Mouse (Mus musculus) midbrain, embryonic 15.5 days (tissue): ENCODE data around the gene Wdr19. TPM values are rescaled to one million over a fixed set of nuclear protein-coding genes. Genes with fewer than 3 reads are reported as not detected.

ENCODE experiments used
- ATAC-seq: fragments of 200-750 bp; cut with Nextera tagmentation; replicated peaks from 2 replicates; pipeline ENCODE4 v1.8.0; 2017; ENCODE audit warnings: moderate TSS enrichment
- H3K27ac ChIP-seq: fragments of 300-500 bp; sonication (generic); 2 replicates; pipeline ENCODE4 v1.5.1; 2015; ENCODE audit warnings: mild to moderate bottlenecking, inconsistent platforms
- H3K27me3 ChIP-seq: fragments of 300-500 bp; sonication (generic); replicated peaks from 2 replicates; pipeline ENCODE4 v1.6.1; 2015; ENCODE audit warnings: inconsistent platforms
- H3K36me3 ChIP-seq: fragments of 300-500 bp; sonication (generic); replicated peaks from 2 replicates; pipeline ENCODE4 v1.6.1; 2015; ENCODE audit warnings: inconsistent platforms
- H3K4me1 ChIP-seq: fragments of 300-500 bp; sonication (generic); 2 replicates; pipeline ENCODE4 v1.6.1; 2015; ENCODE audit warnings: inconsistent platforms
- H3K4me2 ChIP-seq: fragments of 300-500 bp; sonication (generic); 2 replicates; pipeline ENCODE4 v1.6.1; 2015; ENCODE audit warnings: inconsistent platforms, mild to moderate bottlenecking, moderate library complexity
- H3K4me3 ChIP-seq: fragments of 300-500 bp; sonication (generic); 2 replicates; pipeline ENCODE4 v1.5.1; 2015; ENCODE audit warnings: mild to moderate bottlenecking, inconsistent platforms
- H3K9ac ChIP-seq: fragments of 300-500 bp; sonication (generic); 2 replicates; pipeline ENCODE4 v1.6.1; 2015; ENCODE audit warnings: mild to moderate bottlenecking, inconsistent platforms
- H3K9me3 ChIP-seq: fragments of 300-500 bp; sonication (generic); 2 replicates; pipeline ENCODE4 v1.6.1; 2016; ENCODE audit warnings: inconsistent platforms
- whole genome bisulfite sequencing: fragments of 180-500 bp; shearing (Covaris S2); methylation state at CpG from one replicate; pipeline ENCODE4 v1.1.7; 2015; ENCODE audit warnings: mixed read lengths; 5-methylcytosine and 5-hydroxymethylcytosine counted together
- polyA plus RNA-seq: library from polyadenylated mRNA; unstranded; fragments of >200 nt; fragmentation: Nextera tagmentation; extraction: Ambion mirVana; gene quantifications from 2 replicates; pipeline ENCODE4 v1.2.1, GENCODE M21; 2015

The Wdr19 gene
- 12.7 and 15.2 TPM in 2 replicates for polyA plus RNA-seq

DNA sequence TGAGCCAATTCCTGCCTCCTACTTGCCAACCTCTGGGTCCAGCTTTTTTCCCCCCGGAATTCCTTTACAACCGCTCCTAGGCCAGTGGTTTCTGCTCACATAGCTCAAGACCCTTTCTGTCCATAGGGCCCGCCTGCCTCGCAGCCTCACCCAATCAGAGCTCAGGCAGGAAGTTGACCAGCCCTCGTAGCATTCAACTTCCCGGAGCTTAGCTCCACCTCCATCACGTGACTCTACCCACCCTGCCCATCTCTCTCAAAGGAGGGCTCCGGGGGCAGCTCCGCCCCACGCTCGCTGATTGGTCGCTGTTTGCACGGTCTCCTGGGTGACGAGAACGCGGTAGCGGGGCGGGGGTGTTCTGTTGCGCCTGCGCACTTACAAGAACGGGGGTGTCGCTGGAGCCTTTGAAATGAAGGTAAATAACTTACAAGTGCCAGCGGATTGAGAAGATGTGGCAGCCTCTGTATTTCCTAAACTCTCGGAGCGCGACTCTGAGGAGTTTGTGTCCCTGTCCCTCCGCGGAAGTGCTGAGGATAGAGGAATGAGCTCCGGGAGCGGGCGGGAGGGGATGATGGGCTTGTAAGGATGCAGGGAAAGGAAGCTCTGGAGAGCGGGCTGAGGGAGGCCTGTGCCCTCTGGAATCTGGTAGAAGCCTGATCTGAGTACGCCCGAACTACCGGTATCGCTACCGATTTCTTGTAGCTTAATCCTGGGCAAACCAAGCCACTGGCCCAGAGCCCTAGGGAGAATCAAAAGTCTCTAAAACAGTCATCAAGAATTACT is at the start of gene Wdr19:
Gene Wdr19, plus strand, starts transcription at position 351 of the 783 bp plus-strand sequence.
- Histone ChIP-seq H3K4me1 (peaks cover 8% of the 10 kb centered on the region), H3K27me3 (no peaks in the 10 kb centered on the region), H3K4me2 (peak within 1 kb of the TSS; percentile 80), H3K27ac (peak within 1 kb of the TSS; percentile 83), H3K9ac (peak within 1 kb of the TSS; percentile 62), H3K36me3 (no peaks in the 10 kb centered on the region), H3K4me3 (peak within 1 kb of the TSS; percentile 55), H3K9me3 (no peaks in the 10 kb centered on the region)
- peak; percentile 100 for ATAC-seq
- WGBS, result under 1% methylated on average over 37 of the region's 37 CpGs

DNA sequence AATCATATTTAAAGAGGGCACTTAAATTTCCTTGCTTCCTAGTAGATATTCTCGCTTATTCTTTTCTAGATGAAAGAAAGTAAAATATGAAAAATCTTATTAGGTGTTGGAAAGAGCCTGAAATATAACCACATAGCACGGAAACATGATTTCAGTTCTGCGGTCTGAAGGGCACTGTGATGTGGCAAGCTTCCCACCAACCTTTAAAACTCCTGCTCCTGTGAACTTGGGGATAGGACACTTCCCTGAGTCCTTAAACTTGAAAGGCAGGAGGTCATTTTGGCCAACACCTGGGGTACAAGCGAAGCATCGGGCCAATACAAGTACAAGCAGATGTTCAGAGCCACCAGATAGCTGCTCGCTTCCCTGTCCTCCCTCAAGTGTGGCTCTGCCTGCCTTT is 49.8 kb upstream of the Wdr19 start:
- 0 out of 2 replicates have a peak, but pooled peaks cover 9% of the 10 kb centered on the region for H3K36me3 ChIP-seq
- 93% methylated on average over 6 of the region's 6 CpGs for WGBS
- no peaks in the 10 kb centered on the region for H3K9me3 ChIP-seq
- no peak overlapping the region for H3K4me3 ChIP-seq
- no peak overlapping the region for H3K9ac ChIP-seq
- no peak overlapping the region for H3K4me2 ChIP-seq
- ATAC-seq, result no peak
- no peaks in the 10 kb centered on the region for H3K4me1 ChIP-seq
- no peaks in the 10 kb centered on the region for H3K27me3 ChIP-seq
- H3K27ac ChIP-seq, result no peak overlapping the region

DNA sequence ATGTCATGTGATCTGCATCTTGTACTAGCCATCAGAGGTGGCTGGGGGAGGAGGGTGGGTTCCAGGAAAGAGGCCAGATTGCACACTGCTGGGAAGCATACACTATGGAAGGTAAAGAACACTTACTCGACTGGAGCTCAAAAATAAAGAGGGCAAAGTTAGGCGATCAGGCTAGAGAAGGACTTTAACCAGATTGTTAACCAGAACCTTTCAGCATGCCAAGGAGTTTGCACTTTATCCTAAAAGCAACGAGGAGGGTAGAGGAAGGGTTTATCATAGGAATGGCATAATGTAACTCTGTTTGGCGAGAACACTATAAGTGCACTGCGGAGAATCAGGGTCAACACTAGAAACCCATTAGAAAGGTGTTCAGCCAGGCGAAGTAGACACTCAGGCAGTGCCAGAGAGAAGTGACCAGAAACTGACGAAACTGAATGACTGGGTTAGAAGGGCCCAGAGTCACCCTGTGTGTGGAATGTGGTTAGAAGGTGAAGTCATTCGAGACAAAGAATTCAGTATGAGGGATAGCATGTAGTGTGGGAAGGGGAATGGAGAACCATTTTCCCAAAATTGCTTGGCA is 49.0 kb upstream of the Wdr19 start:
- Histone ChIP-seq H3K4me3 (no peak overlapping the region), H3K9ac (no peak overlapping the region), H3K4me2 (no peak overlapping the region), H3K27ac (no peak overlapping the region), H3K4me1 (no peaks in the 10 kb centered on the region), H3K36me3 (0 out of 2 replicates have a peak, but pooled peaks cover 9% of the 10 kb centered on the region), H3K27me3 (no peaks in the 10 kb centered on the region), H3K9me3 (no peaks in the 10 kb centered on the region)
- no peak for ATAC-seq
- WGBS, result 91% methylated on average over 8 of the region's 8 CpGs

DNA sequence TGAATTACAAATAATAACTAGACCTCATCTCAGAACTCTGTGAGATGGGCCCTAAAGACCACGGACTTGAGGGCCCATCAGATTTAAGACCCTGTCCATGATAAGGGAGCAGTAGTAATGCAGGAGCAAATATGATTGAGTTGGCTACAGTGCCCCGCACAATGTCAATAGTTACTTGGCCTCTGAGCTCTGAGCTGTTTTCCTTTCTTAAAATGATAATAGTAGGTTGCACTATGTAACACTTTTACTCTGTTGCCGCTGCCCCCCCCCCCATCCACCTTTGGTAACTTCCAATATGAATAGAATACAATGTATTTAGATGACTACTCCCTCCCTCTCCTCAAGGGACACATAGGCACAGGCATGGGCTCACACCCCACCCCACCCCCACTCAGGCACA is 48.2 kb upstream of the Wdr19 start:
- no peaks in the 10 kb centered on the region for H3K9me3 ChIP-seq
- WGBS, result 93% methylated on average over 3 of the region's 3 CpGs
- no peaks in the 10 kb centered on the region for H3K27me3 ChIP-seq
- H3K36me3 ChIP-seq, result peaks cover 12% of the 10 kb centered on the region; the same call in 1 of the 2 replicates
- H3K4me3 ChIP-seq, result no peak overlapping the region
- H3K27ac ChIP-seq, result no peak overlapping the region
- H3K9ac ChIP-seq, result no peak overlapping the region
- no peaks in the 10 kb centered on the region for H3K4me1 ChIP-seq
- ATAC-seq, result no peak
- H3K4me2 ChIP-seq, result no peak overlapping the region

DNA sequence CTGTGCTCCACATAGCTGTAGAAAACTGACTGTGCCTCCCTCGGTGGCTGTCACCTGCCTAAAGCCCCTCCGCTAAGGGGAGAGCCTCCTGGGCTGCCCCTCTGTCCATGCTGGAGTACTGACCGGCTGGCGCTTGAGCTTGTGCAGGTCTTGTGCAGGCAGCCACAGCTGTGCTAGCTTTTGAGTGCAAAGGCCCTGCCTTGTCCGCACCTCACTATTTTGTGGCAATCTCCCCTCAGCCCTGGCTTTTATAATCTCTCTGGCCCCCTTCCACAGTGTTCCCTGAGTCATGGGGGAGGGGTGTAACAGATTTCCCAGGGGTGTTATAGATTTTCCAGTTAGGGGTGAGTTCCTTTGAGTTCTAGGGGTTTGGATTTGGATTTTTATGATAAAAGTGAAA is 47.7 kb upstream of the Wdr19 start:
- H3K27me3 ChIP-seq, result no peaks in the 10 kb centered on the region
- WGBS, result 90% methylated on average over 5 of the region's 5 CpGs

DNA sequence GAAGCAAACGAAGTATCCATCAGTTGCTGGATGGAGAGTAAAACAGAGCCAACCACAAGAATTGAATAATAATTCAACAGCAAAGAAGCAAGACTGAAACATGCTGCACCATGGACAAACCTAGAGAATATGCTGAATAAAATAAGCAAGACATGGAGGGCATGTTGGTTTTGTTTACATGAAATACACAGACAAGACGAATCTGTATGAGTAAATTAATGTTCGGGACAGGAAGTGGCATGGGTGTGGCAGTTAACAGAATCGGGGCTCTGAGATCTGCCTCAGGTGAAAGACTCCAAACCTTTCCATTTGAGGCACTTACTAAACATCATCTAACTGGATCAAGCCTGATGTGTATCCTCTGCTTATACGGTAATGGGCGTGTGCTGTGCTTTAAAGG is 45.2 kb upstream of the Wdr19 start:
- ATAC-seq, result no peak
- Histone ChIP-seq H3K9ac (no peak overlapping the region), H3K4me1 (no peaks in the 10 kb centered on the region), H3K36me3 (peaks cover 9% of the 10 kb centered on the region; the same call in 1 of the 2 replicates), H3K27me3 (no peaks in the 10 kb centered on the region), H3K4me2 (no peak overlapping the region), H3K9me3 (no peaks in the 10 kb centered on the region), H3K27ac (no peak overlapping the region), H3K4me3 (no peak overlapping the region)
- 94% methylated on average over 6 of the region's 6 CpGs for WGBS

More for the DNA sequence above, 47.7 kb upstream of the Wdr19 start:
- no peak overlapping the region for H3K27ac ChIP-seq
- H3K4me2 ChIP-seq, result no peak overlapping the region
- H3K9ac ChIP-seq, result no peak overlapping the region
- H3K4me1 ChIP-seq, result no peaks in the 10 kb centered on the region
- no peak for ATAC-seq
- no peak overlapping the region for H3K4me3 ChIP-seq
- peaks cover 12% of the 10 kb centered on the region; the same call in 1 of the 2 replicates for H3K36me3 ChIP-seq
- H3K9me3 ChIP-seq, result no peaks in the 10 kb centered on the region

DNA sequence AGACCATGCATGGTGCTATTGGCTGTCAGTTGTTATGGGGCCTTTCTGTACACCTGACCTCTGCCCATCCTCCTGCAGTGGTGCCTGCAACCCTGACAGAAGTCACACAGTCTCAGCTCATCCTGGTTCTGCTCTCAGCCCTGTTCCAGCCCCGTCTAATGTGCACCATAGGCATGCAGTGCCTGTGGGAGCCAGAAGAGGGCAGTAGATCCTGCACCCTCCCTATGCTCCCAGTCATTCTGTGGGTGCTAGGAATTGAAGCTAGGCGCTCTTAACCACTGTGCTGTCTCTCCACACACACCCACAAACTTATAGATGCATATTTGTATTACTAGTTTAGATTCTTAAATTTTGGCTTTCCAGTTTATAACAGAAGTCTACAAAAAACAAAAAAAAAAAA is 42.6 kb upstream of the Wdr19 start:
- no peak for ATAC-seq
- Histone ChIP-seq H3K9me3 (no peaks in the 10 kb centered on the region), H3K4me1 (no peaks in the 10 kb centered on the region), H3K27me3 (no peaks in the 10 kb centered on the region), H3K36me3 (peaks cover 8% of the 10 kb centered on the region; the same call in 1 of the 2 replicates), H3K9ac (no peak overlapping the region), H3K27ac (no peak overlapping the region), H3K4me2 (no peak overlapping the region), H3K4me3 (no peak overlapping the region)
- 60% methylated on average over 2 of the region's 2 CpGs for WGBS

DNA sequence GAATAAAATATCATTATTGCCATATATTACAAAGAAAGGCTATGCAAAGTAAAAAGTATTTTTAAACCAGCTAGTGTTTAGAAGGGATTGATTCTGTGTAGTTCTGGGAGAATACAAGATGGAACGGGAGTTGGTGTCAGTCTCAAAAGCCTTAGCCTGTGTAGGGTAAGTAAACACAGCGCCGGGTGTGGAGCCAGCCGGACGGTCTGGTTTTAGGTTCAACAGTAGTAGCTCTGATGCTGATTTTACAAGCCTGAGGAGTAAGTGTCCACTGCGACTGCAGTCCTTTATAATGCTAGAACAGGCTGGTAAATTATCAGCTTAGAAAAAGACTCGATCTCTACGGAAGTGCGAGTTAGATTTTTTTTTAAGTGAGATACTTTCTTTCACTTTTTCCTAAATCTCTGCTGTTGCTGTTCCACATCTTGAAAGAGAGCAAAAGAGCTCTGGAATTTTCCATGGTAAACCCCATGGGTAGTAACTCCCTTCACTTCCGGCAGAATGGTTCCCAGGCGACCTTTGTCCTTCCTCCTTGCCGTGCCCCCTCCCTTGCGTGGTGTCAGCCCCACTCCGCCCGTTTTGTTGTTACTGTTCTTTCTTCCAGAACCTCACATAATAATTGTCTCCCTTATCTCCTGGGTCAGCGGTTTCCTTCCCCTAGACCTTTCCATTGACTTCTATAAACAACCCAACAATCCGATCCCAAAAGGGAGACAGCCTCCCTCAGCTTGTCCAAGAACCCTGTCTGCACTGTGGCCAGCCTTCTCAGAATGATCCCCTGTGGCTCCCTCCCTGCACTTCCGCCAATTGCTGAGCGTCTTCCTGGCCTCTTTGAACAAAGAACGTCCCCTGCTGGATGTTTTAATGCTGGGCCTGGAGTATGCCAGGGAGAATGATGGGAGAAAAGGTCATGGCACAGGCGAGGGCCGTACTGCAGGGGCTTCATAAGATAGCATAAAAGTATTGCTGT is 41.8 kb upstream of the Wdr19 start:
- WGBS, result 73% methylated on average over 22 of the region's 22 CpGs
- Histone ChIP-seq H3K9ac (no peak overlapping the region), H3K4me1 (no peaks in the 10 kb centered on the region), H3K27ac (no peak overlapping the region), H3K36me3 (peaks cover 8% of the 10 kb centered on the region; the same call in 1 of the 2 replicates), H3K27me3 (no peaks in the 10 kb centered on the region), H3K4me2 (no peak overlapping the region), H3K4me3 (no peak overlapping the region), H3K9me3 (no peaks in the 10 kb centered on the region)
- no peak for ATAC-seq

DNA sequence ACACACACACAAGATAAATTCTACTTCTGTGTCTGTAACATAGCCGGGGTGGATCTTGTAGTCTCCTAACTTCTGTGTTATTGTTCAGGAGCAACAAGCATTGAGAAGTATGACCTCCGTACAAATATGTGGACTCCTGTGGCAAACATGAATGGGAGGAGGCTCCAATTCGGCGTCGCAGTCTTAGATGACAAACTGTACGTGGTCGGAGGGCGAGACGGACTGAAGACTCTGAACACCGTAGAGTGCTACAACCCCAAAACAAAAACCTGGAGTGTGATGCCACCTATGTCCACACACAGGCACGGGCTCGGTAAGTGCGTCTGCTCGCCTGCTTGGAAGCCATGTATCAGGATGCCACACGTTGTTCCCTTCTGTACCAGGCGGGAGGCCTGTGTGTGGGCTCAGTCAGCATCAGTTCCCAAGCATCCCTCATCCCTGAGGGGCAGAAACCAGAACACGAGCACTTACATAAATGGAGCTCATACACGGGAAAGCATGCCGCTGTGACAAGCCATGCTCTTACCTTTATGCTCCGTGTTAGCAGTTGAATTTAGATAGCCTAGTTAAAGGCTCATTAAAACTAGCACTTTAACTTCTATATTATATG is 40.7 kb upstream of the Wdr19 start:
- H3K4me2 ChIP-seq, result no peak overlapping the region
- H3K4me1 ChIP-seq, result no peaks in the 10 kb centered on the region
- WGBS, result 91% methylated on average over 20 of the region's 20 CpGs
- H3K27me3 ChIP-seq, result no peaks in the 10 kb centered on the region
- H3K27ac ChIP-seq, result no peak overlapping the region
- H3K4me3 ChIP-seq, result no peak overlapping the region
- 0 out of 2 replicates have a peak, but pooled peaks have one; percentile 14 for ATAC-seq
- H3K9me3 ChIP-seq, result no peaks in the 10 kb centered on the region
- H3K36me3 ChIP-seq, result peaks cover 15% of the 10 kb centered on the region; the same call in 1 of the 2 replicates
- H3K9ac ChIP-seq, result no peak overlapping the region

DNA sequence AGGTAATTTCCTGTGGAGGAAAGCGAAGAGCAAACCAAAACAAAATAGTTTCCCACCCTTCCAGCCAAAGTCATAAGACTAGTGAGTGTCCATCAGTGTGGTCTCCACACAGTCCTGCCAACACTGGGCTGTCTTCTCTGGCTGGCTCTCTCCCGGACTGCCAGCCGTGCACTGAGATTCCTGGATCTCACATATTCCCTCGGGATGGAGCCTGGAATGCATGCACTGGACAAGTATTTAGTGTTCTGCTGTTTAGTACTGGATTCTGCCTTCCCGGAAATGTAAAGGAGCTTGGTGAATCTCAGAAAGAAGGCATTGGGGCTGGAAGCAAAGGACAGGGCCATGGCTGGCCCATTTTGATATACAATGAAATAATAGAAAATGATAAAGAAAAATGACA is 36.5 kb upstream of the Wdr19 start:
- no peak overlapping the region for H3K4me2 ChIP-seq
- ATAC-seq, result no peak
- 76% methylated on average over 5 of the region's 5 CpGs for WGBS
- H3K9ac ChIP-seq, result no peak overlapping the region
- no peaks in the 10 kb centered on the region for H3K9me3 ChIP-seq
- no peaks in the 10 kb centered on the region for H3K27me3 ChIP-seq
- no peak overlapping the region for H3K4me3 ChIP-seq
- peaks cover 22% of the 10 kb centered on the region; the same call in 1 of the 2 replicates for H3K36me3 ChIP-seq
- no peak overlapping the region for H3K27ac ChIP-seq
- H3K4me1 ChIP-seq, result no peaks in the 10 kb centered on the region

DNA sequence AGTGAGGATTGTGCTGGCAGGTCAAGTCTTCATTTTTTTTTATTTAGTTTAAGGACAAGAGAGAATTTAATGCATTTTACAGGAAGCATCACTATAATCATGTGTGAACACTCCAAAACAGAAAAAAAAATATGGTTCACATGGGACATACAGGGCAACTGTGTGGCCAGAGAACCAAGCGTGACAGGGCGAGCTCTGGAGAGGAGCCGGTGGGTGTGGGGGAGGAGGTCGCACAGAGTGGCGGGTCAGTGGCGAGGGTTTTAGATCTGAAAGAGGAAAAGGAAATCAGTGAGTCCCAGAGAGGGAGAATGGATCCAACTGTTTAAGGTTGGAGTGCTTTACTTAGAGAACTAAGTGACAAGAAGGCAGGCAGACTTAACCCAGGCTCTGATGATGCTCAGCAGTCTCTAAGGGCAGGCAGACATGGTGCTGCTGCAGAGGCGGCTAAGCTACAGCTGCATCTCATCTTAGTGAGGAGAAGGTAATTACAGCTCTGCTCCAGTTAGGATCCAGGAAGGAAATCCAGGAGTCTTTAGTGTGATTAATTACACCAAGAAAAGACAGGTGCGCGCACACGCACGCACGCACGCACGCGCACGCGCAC is 35.9 kb upstream of the Wdr19 start:
- H3K4me3 ChIP-seq, result no peak overlapping the region
- H3K9ac ChIP-seq, result no peak overlapping the region
- 84% methylated on average over 17 of the region's 17 CpGs for WGBS
- no peaks in the 10 kb centered on the region for H3K4me1 ChIP-seq
- H3K27me3 ChIP-seq, result no peaks in the 10 kb centered on the region
- peaks cover 22% of the 10 kb centered on the region; the same call in 1 of the 2 replicates for H3K36me3 ChIP-seq
- no peak overlapping the region for H3K4me2 ChIP-seq
- no peaks in the 10 kb centered on the region for H3K9me3 ChIP-seq
- ATAC-seq, result no peak
- no peak overlapping the region for H3K27ac ChIP-seq
